Mouse (Mus musculus) gastrocnemius, postnatal 4 days (tissue): ENCODE data around the gene Smc4. TPM values are rescaled to one million over a fixed set of nuclear protein-coding genes. Genes with fewer than 3 reads are reported as not detected.
"Not testable (repeated sequence)": the region's sequence is repeated elsewhere in the genome, so short reads cannot be mapped to it uniquely, and the experiment has no call there.

Source experiments
- DNase-seq, 2 experiments: peaks; one replicate each; pipeline ENCODE4 v3.0.0; 2021 to 2022; ENCODE audit warnings: low spot score in 2 of 2, mixed read lengths in 2 of 2
- total RNA-seq, 2 experiments: library from RNA; stranded (reverse); gene quantifications; 2 replicates each; pipeline ENCODE4 v1.2.3; 2021

Gene Smc4
- total RNA-seq, 2 experiments from 2014 or later, result 47.6 to 49.5 TPM

- DNase-seq, result no peak
Observed at GRCm38 (mm10) chr3:69008873-69009272, 4.3 kb downstream of the Smc4 start.

- no peak for DNase-seq
Observed at GRCm38 (mm10) chr3:69017181-69017580, 12.6 kb downstream of the Smc4 start.

GRCm38 (mm10) chr3:69018635-69019034 lies 14.1 kb downstream of the Smc4 start:
- DNase-seq, result not testable (repeated sequence)

- no peak for DNase-seq
Observed at GRCm38 (mm10) chr3:69020285-69020684, 15.7 kb downstream of the Smc4 start.

GRCm38 (mm10) chr3:69020764-69021163 lies 16.2 kb downstream of the Smc4 start:
- no peak for DNase-seq

GRCm38 (mm10) chr3:69026133-69026783 lies 21.7 kb downstream of the Smc4 start:
- DNase-seq, result no peak

GRCm38 (mm10) chr3:69040105-69040504 lies 35.6 kb downstream of the Smc4 start:
- DNase-seq, result no peak

- no peak for DNase-seq
Observed at GRCm38 (mm10) chr3:69041298-69041697, 36.8 kb downstream of the Smc4 start.

GRCm38 (mm10) chr3:69044167-69044591 lies 39.6 kb downstream of the Smc4 start:
- no peak for DNase-seq

- DNase-seq, result peak; percentile 79 to 88
Observed at GRCm38 (mm10) chr3:69044645-69045399, 40.3 kb downstream of the Smc4 start, which contains the start of gene Trim59. Trim59 (minus strand) TSS chr3:69044755.

GRCm38 (mm10) chr3:69045400-69045703 lies 40.8 kb downstream of the Smc4 start:
- no peak for DNase-seq

- no peak for DNase-seq
Observed at GRCm38 (mm10) chr3:69045750-69046149, 41.2 kb downstream of the Smc4 start.

- DNase-seq, result no peak
Observed at GRCm38 (mm10) chr3:69046509-69046908, 42.0 kb downstream of the Smc4 start.

GRCm38 (mm10) chr3:69047684-69048083 lies 43.1 kb downstream of the Smc4 start:
- no peak for DNase-seq

GRCm38 (mm10) chr3:69049011-69049410 lies 44.5 kb downstream of the Smc4 start:
- DNase-seq, result no peak

GRCm38 (mm10) chr3:69051894-69052293 lies 47.4 kb downstream of the Smc4 start:
- DNase-seq, result no peak

GRCm38 (mm10) chr3:69054760-69055432 lies 50.4 kb downstream of the Smc4 start:
- no peak for DNase-seq

GRCm38 (mm10) chr3:69055871-69056270 lies 51.3 kb downstream of the Smc4 start:
- DNase-seq, result no peak

- no peak for DNase-seq
Observed at GRCm38 (mm10) chr3:69060672-69061071, 56.1 kb downstream of the Smc4 start.

GRCm38 (mm10) chr3:69062764-69063163 lies 58.2 kb downstream of the Smc4 start:
- no peak for DNase-seq

- DNase-seq, result no peak
Observed at GRCm38 (mm10) chr3:69064005-69064404, 59.5 kb downstream of the Smc4 start.
